Mouse (Mus musculus): Measurements from ENCODE around the gene Aimp2.

- TF ChIP-seq CTCF (IDR thresholded peaks at IDR 0.05) = no peak
- no peak for TF ChIP-seq POLR2A (IDR thresholded peaks at IDR 0.05; ENCODE audit: insufficient read depth, low read depth, low read length)
- no peak for TF ChIP-seq EP300 (IDR thresholded peaks at IDR 0.05; ENCODE audit: insufficient read depth, low read depth, low read length)
Observed at GRCm38 (mm10) chr5:143906429-143906828, 3.2 kb downstream of the Aimp2 start.

All from heart, adult 2 months (tissue).